Mouse (Mus musculus) ES-Bruce4 (cell line): Measurements from ENCODE around the gene Wdfy3.
"Not testable (repeated sequence)": the region's sequence is repeated elsewhere in the genome, so short reads cannot be mapped to it uniquely, and the experiment has no call there.

Experiments used
- CTCF ChIP-seq: IDR thresholded peaks from one replicate; pipeline ENCODE4 v1.8.1; 2011; ENCODE audit warnings: low read depth, low read length
- POLR2A ChIP-seq: IDR thresholded peaks from one replicate; pipeline ENCODE4 v1.8.1; 2011; ENCODE audit warnings: low read length; ENCODE audit not compliant: insufficient read depth

GRCm38 (mm10) chr5:101837605-101838004, 232.1 kb downstream of the Wdfy3 start:
- not testable (repeated sequence) for TF ChIP-seq POLR2A, CTCF
